Mouse (Mus musculus) forebrain, embryonic 15.5 days (tissue): ENCODE measurements around the gene Slc25a31. TPM values are rescaled to one million over a fixed set of nuclear protein-coding genes. Genes with fewer than 3 reads are reported as not detected.
A peak's percentile ranks its signal among the peaks of the same experiment; 100 is the strongest.

Experiments used
- ATAC-seq: fragments of 200-750 bp; cut with Nextera tagmentation; replicated peaks from 2 replicates; pipeline ENCODE4 v1.8.0; 2017; ENCODE audit warnings: mild to moderate bottlenecking, moderate TSS enrichment, moderate library complexity
- H3K27ac ChIP-seq: fragments of 300-500 bp; sonication (generic); replicated peaks from 2 replicates; pipeline ENCODE4 v1.5.1; 2015; ENCODE audit warnings: mild to moderate bottlenecking, inconsistent platforms
- H3K27me3 ChIP-seq: fragments of 300-500 bp; sonication (generic); 2 replicates; pipeline ENCODE4 v1.6.1; 2015; ENCODE audit warnings: inconsistent platforms
- H3K36me3 ChIP-seq: fragments of 300-500 bp; sonication (generic); 2 replicates; pipeline ENCODE4 v1.6.1; 2015; ENCODE audit warnings: mild to moderate bottlenecking, inconsistent platforms
- H3K4me1 ChIP-seq: fragments of 300-500 bp; sonication (generic); 2 replicates; pipeline ENCODE4 v1.6.1; 2015; ENCODE audit warnings: inconsistent platforms
- H3K4me2 ChIP-seq: fragments of 300-500 bp; sonication (generic); replicated peaks from 2 replicates; pipeline ENCODE4 v1.6.1; 2015; ENCODE audit warnings: mild to moderate bottlenecking, inconsistent platforms
- H3K4me3 ChIP-seq: fragments of 300-500 bp; sonication (generic); 2 replicates; pipeline ENCODE4 v1.5.1; 2015; ENCODE audit warnings: mild to moderate bottlenecking, inconsistent platforms
- H3K9ac ChIP-seq: fragments of 300-500 bp; sonication (generic); replicated peaks from 2 replicates; pipeline ENCODE4 v1.6.1; 2015; ENCODE audit warnings: mild to moderate bottlenecking, inconsistent platforms
- H3K9me3 ChIP-seq: fragments of 300-500 bp; sonication (generic); 2 replicates; pipeline ENCODE4 v1.6.1; 2016; ENCODE audit warnings: inconsistent platforms
- WGBS: fragments of 180-500 bp; shearing (Covaris S2); methylation state at CpG from one replicate; pipeline ENCODE4 v1.1.7; 2015; ENCODE audit warnings: mixed read lengths; 5-methylcytosine and 5-hydroxymethylcytosine counted together
- polyA plus RNA-seq: library from polyadenylated mRNA; unstranded; fragments of >200 nt; fragmentation: Nextera tagmentation; extraction: Ambion mirVana; gene quantifications from 2 replicates; pipeline ENCODE4 v1.2.1, GENCODE M21; 2015

The Slc25a31 gene
- polyA plus RNA-seq, 1 experiment from 2014 or later = 0.18 TPM

DNA sequence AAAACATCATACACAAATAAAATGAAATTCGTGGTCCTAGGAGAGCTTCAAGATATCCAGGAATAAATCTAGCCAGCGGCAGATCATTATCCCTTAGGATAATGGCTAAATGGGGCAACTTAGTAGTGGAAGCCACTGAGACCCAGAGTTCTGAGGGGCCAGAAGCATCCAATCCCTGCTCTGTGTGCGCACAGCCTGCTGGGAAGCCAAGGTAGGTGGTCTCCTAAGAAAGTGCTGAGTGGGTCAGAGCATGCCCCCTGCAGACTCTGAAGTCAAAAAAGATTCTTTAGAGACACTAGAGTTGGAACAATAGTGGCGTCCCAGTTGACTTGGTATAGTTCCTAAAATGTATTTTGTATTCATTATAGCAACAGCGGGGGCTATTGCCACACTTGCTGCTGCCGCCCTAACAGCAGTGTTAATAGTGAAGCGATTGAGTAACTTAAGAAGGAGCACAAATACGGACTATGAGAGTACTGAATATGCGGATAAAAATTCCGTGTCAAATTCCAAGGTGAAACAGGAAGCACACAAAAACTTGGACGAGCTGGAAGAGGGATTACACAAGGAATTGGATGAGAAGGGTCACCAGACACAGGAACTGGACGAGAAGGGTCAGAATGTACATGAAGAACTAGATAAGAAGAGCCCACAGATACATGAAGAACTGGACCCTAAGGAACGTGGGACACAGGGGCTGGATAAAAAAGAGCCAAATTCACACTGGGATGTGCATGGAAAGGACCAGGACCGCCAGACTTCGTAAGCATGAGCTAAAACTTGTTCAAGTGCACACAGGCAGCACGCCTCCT, 35.6 kb downstream of the Slc25a31 start, which contains the start of gene Hspa4l:
Gene Hspa4l (plus strand): TSS at position 472 of the 812 bp plus-strand sequence.
- peak within 1 kb of the TSS; percentile 81 for H3K9ac ChIP-seq
- peak within 1 kb of the TSS; percentile 87 for H3K27ac ChIP-seq
- H3K4me2 ChIP-seq = peak within 1 kb of the TSS; percentile 67
- H3K36me3 ChIP-seq = no peaks in the 10 kb centered on the region
- H3K9me3 ChIP-seq = no peaks in the 10 kb centered on the region
- peak within 1 kb of the TSS; percentile 75 for H3K4me3 ChIP-seq
- no peaks in the 10 kb centered on the region for H3K27me3 ChIP-seq
- WGBS = 14% methylated on average over 16 of the region's 16 CpGs
- H3K4me1 ChIP-seq = peaks cover 19% of the 10 kb centered on the region
- ATAC-seq = no peak

DNA sequence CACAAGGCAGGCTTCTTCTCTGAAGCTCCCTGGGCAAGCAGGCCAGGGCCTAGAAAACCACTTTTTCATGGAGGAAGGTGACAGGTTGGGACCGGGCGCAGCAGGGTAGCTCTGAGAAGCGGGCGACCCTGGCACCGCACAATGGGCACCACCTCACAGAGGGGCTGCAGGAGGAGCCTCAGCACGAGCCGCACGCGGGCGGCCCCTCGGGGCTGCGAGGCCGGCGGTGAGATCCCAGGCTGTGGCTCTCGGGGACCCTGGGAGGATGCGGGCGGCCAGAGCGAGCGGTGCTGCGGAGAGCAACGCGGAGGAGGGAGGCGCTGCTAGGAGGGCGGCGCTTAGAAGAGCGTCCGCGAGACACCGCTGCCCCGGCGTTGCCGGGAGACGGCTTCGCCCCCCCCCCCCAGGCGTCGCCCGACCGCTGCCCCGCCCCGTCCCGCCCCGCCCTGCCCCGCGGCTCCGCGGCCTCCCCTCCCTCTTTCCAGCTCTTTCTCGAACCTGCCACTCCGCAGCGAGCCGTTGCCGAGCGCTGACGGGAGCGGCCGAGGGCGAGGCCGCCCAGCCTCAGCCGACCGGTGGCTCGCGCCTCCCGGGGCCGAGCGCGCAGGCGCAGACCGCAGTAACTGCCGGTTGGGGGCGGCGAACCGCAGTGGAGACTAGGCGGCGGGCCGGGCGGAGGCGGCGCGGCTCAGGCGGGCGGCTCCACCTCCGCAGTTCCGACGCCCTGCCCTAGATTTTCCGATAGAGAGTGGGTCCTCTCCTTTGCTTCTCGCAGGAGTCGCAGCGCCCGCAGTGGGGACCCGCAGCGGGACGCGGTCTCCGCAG, 36.4 kb downstream of the Slc25a31 start:
- Histone ChIP-seq H3K36me3 (no peaks in the 10 kb centered on the region), H3K9me3 (no peaks in the 10 kb centered on the region), H3K4me1 (peaks cover 19% of the 10 kb centered on the region), H3K4me3 (peak overlapping the region; percentile 75), H3K27ac (peak overlapping the region; percentile 87), H3K27me3 (no peaks in the 10 kb centered on the region), H3K4me2 (peak overlapping the region; percentile 67), H3K9ac (peak overlapping the region; percentile 81)
- 0% methylated on average over 70 of the region's 93 CpGs for WGBS
- ATAC-seq = peak; percentile 98

DNA sequence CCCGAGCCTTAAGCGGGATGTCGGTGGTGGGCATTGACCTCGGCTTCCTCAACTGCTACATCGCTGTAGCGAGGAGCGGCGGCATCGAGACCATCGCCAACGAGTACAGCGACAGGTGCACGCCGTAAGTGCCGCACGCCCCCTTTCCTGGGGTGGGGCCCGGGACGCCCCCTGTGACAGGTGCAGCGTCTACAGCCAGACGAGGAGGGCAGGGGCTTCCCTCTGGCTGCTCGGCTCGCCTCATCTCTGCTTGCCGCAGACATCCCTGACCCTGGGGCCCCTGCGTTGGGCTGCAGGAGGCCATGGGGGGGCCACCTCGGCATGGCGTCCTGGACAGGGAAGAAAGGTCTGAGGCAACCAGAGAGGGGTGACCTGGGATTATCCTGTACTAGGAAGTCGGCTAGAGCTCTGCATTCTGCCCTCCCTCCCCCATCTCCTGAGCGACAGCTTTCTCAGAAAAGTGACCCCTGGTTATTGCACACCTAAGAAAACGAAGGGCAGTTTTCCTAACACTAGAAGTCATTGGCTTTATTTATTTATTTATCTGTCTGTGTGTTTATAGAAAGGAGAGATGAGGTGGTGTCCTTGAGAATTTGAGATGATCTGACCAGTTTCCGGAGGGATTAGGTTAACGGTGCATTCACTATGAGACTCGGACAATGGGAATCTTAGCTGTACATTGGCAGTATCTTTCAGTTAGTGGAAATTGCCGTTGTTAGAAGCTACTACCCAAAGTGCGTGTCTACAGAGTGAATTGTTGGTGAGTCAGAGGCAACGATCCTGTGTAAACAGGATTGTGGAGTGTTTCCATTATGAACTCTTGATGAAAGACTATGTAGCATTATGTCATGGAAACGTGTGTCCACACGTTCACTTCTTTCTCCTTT, 37.2 kb downstream of the Slc25a31 start:
- peak overlapping the region; percentile 87 for H3K27ac ChIP-seq
- H3K9ac ChIP-seq = peak overlapping the region; percentile 81
- peaks cover 19% of the 10 kb centered on the region for H3K4me1 ChIP-seq
- H3K9me3 ChIP-seq = no peaks in the 10 kb centered on the region
- peak overlapping the region; percentile 67 for H3K4me2 ChIP-seq
- WGBS = under 1% methylated on average over 37 of the region's 37 CpGs
- no peaks in the 10 kb centered on the region for H3K36me3 ChIP-seq
- H3K27me3 ChIP-seq = no peaks in the 10 kb centered on the region
- no peak for ATAC-seq
- H3K4me3 ChIP-seq = peak overlapping the region; percentile 75

DNA sequence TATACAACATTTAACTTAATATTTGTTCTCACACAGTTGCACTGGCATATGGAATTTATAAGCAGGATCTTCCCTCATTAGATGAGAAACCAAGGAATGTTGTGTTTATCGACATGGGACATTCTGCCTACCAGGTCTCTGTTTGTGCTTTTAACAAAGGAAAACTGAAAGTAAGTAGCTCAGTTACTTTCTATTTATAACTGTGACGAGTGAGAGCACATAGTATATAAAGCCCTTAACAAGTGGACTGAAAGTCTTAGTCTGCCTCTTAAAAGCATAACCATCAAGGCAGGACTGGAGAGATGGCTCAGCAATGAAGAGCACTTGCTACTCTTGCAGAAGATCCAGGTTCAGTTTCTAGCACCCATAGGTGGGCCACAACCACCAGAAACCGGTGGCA, 52.1 kb downstream of the Slc25a31 start:
- no peaks in the 10 kb centered on the region for H3K27me3 ChIP-seq
- no peak overlapping the region for H3K4me3 ChIP-seq
- H3K9me3 ChIP-seq = no peaks in the 10 kb centered on the region
- ATAC-seq = no peak
- H3K36me3 ChIP-seq = peaks cover 42% of the 10 kb centered on the region
- no peaks in the 10 kb centered on the region for H3K4me1 ChIP-seq
- H3K27ac ChIP-seq = no peak overlapping the region
- H3K4me2 ChIP-seq = no peak overlapping the region
- 92% methylated on average over 3 of the region's 3 CpGs for WGBS
- H3K9ac ChIP-seq = no peak overlapping the region

DNA sequence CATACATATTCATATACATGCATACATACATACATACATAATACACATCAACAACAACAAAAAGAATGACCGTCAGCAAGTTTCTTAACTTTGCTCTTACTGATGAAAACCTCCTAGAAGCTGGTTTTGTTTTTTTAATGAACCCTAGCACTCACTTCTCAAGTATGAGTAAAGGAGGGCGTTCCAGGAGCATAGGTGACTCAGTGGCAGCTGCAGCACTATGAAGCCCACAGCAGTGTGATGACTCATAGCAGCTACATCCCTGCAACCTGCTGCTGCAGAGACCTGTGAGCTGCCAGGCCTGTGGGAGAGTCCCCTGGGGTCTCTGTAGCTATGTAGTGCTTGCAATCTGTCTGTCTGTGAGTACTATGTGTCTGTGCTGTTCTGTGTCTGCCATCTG, 52.7 kb downstream of the Slc25a31 start:
- no peak overlapping the region for H3K4me3 ChIP-seq
- no peak overlapping the region for H3K4me2 ChIP-seq
- no peaks in the 10 kb centered on the region for H3K27me3 ChIP-seq
- WGBS = 87% methylated on average over 2 of the region's 2 CpGs
- peaks cover 42% of the 10 kb centered on the region for H3K36me3 ChIP-seq
- no peak for ATAC-seq
- no peak overlapping the region for H3K9ac ChIP-seq
- no peaks in the 10 kb centered on the region for H3K9me3 ChIP-seq
- no peak overlapping the region for H3K27ac ChIP-seq
- no peaks in the 10 kb centered on the region for H3K4me1 ChIP-seq

Other genes with a start within 250 kb of the Slc25a31 start
- 4.3 and 4.8 TPM in 2 replicates for gene Intu, start 177.6 kb upstream of the Slc25a31 start, polyA plus RNA-seq
- 38.2 and 48.1 TPM in 2 replicates for gene Hspa4l, start 35.6 kb downstream of the Slc25a31 start, polyA plus RNA-seq
- gene Plk4, start 91.2 kb downstream of the Slc25a31 start, polyA plus RNA-seq = 26.1 and 27.2 TPM in 2 replicates
- gene Mfsd8, start 138.0 kb downstream of the Slc25a31 start, polyA plus RNA-seq = 26.0 and 26.5 TPM in 2 replicates
- gene Abhd18, start 138.1 kb downstream of the Slc25a31 start, polyA plus RNA-seq = 12.4 and 16.6 TPM in 2 replicates
- gene 1700034I23Rik, start 193.7 kb downstream of the Slc25a31 start, polyA plus RNA-seq = 0.42 and 0.52 TPM in 2 replicates
- gene Larp1b, start 241.0 kb downstream of the Slc25a31 start, polyA plus RNA-seq = 3.1 TPM in 2 replicates